In genomic region chr5:136217932-136218381, GRCm38 (mm10) we compare ENCODE assay signal across 29 mouse cellular contexts. TPM values are rescaled to one million over a fixed set of nuclear protein-coding genes. Genes with fewer than 3 reads are reported as not detected.
DNase-seq lines count a peak whose midpoint lies in the region; ATAC-seq lines count a peak whose summit lies in the region.
"Had no signal": no experiment of that assay in that cellular context is flagged by ENCODE, and none has a peak within 500 bp of the region (broad histone marks: within the 10 kb centered on the region; RNA-seq: fewer than 3 reads in every experiment).

No protein-coding gene starts in this region.

- no peak overlapping the region for H3K27ac ChIP-seq in kidney, embryonic 14.5 days (ENCODE audit: low read depth, low read length)
- H3K27ac ChIP-seq: embryonic facial prominence, embryonic 13.5 days; forebrain, embryonic 10.5 days; heart, embryonic 15.5 days; limb, embryonic 13.5 days; liver, embryonic 12.5 days; neural tube, embryonic 15.5 days had no signal

- no peaks in the 10 kb centered on the region for H3K36me3 ChIP-seq in kidney, embryonic 14.5 days (ENCODE audit: control insufficient read depth, insufficient read depth, low read length)
- H3K36me3 ChIP-seq: heart, embryonic 15.5 days; liver, embryonic 12.5 days had no signal

- H3K4me3 ChIP-seq in kidney, embryonic 14.5 days (ENCODE audit: low read length), result no peak overlapping the region
- H3K4me3 ChIP-seq: embryonic facial prominence, embryonic 13.5 days; forebrain, embryonic 10.5 days; heart, embryonic 15.5 days; hindbrain, embryonic 13.5 days; limb, embryonic 13.5 days; liver, embryonic 12.5 days; neural tube, embryonic 15.5 days had no signal

- H3K4me2 ChIP-seq in kidney, embryonic 14.5 days (replicated peaks; ENCODE audit: low read depth, low read length), result no peak overlapping the region
- H3K4me2 ChIP-seq: embryonic facial prominence, embryonic 13.5 days; heart, embryonic 15.5 days; hindbrain, embryonic 13.5 days; limb, embryonic 13.5 days; liver, embryonic 12.5 days; neural tube, embryonic 15.5 days had no signal

- no peak overlapping the region for H3K9ac ChIP-seq in kidney, embryonic 14.5 days (ENCODE audit: low read depth, low read length)
- H3K9ac ChIP-seq: embryonic facial prominence, embryonic 13.5 days; heart, embryonic 15.5 days; hindbrain, embryonic 13.5 days; limb, embryonic 13.5 days; liver, embryonic 12.5 days; neural tube, embryonic 15.5 days had no signal

- no peaks in the 10 kb centered on the region for H3K27me3 ChIP-seq in kidney, embryonic 14.5 days (ENCODE audit: control insufficient read depth, insufficient read depth, low read length)
- H3K27me3 ChIP-seq: embryonic facial prominence, embryonic 13.5 days; heart, embryonic 15.5 days; hindbrain, embryonic 13.5 days; limb, embryonic 13.5 days; liver, embryonic 12.5 days; neural tube, embryonic 15.5 days had no signal

- WGBS in kidney, embryonic 14.5 days, result 78% methylated on average over 4 of the region's 4 CpGs

- no peaks in the 10 kb centered on the region for H3K9me3 ChIP-seq in kidney, embryonic 14.5 days (ENCODE audit: control insufficient read depth, low read length)
- H3K9me3 ChIP-seq: heart, embryonic 15.5 days; hindbrain, embryonic 13.5 days; limb, embryonic 13.5 days; liver, embryonic 12.5 days; neural tube, embryonic 15.5 days had no signal

- no peak for ATAC-seq in kidney, embryonic 14.5 days (ENCODE audit: low FRiP score, low TSS enrichment)
- ATAC-seq in megakaryocyte, adult 5-6 weeks (ENCODE audit: poor library complexity, severe bottlenecking), result peak; percentile 19
- ATAC-seq: activated CD4-positive, CD25-positive, alpha-beta regulatory T cell, adult 4 months; forebrain, embryonic 16.5 days; intestine, embryonic 16.5 days; liver, embryonic 12.5 days had no signal

- H3K4me1 ChIP-seq in kidney, embryonic 14.5 days (ENCODE audit: control insufficient read depth, insufficient read depth, low read length), result no peaks in the 10 kb centered on the region
- H3K4me1 ChIP-seq: embryonic facial prominence, embryonic 13.5 days; forebrain, embryonic 10.5 days; heart, embryonic 15.5 days; limb, embryonic 13.5 days; neural tube, embryonic 15.5 days had no signal

- DNase-seq in kidney, postnatal 10 days, result peak; percentile 4
- peak; percentile 90 for DNase-seq in 416B (ENCODE audit: low read depth)
- peak; percentile 48 for DNase-seq in adipocyte (ENCODE audit: low spot score)
- no peak for DNase-seq in left cerebral cortex, postnatal 10 days (ENCODE audit: extremely low spot score in 1 of 2, low spot score in 2 of 2)
- no peak for DNase-seq in urinary bladder, adult 2 months (ENCODE audit: low spot score)
- DNase-seq in ovary, postnatal 36 days (ENCODE audit: low spot score), result no peak
- DNase-seq: adrenal gland, adult 8-10 months; B cell, adult 2 months; cerebellum, adult 11-12 months; cerebellum, adult 9-11 months; kidney, adult 8-10 months; kidney, postnatal 14 days; layer of hippocampus, adult 9-11 months; lung, postnatal 10 days; midbrain, embryonic 14.5 days; right cerebral cortex, postnatal 4 days; thymus, postnatal 14 days had no signal

- intact Hi-C loops in left cerebral cortex, postnatal 10 days (cut with DNase I), result no loop called here

RNA-seq across cellular contexts. Expression of gene Prkrip1, which starts 19.2 kb away (rescaled TPM):
- 57.5 and 64.5 TPM in 2 replicates for polyA plus RNA-seq in kidney, embryonic 14.5 days (2014; fragmentation: Nextera tagmentation; extraction: Ambion mirVana)
- 8.7 and 15.7 TPM in 2 replicates for total RNA-seq in megakaryocyte, adult 5-6 weeks (2015)
- 46.0 and 50.7 TPM in 2 replicates for total RNA-seq in megakaryocyte, adult 5-6 weeks (2017)
- 10 to 100 TPM; 41.2 to 42.4 TPM for total RNA-seq in left cerebral cortex, postnatal 10 days (2021)
- polyA plus RNA-seq in urinary bladder, adult 2 months (2012; rRNA removed), result 20.8 and 23.3 TPM in 2 replicates

RNA-seq across cellular contexts. Expression of gene Sh2b2, which starts 28.4 kb away (rescaled TPM):
- 5.0 and 5.4 TPM in 2 replicates for polyA plus RNA-seq in kidney, embryonic 14.5 days (2014; fragmentation: Nextera tagmentation; extraction: Ambion mirVana)
- total RNA-seq in megakaryocyte, adult 5-6 weeks (2015), result 28.7 and 32.9 TPM in 2 replicates
- total RNA-seq in megakaryocyte, adult 5-6 weeks (2017), result 13.3 and 15.1 TPM in 2 replicates
- 10 to 100 TPM; 13.4 to 16.3 TPM for total RNA-seq in left cerebral cortex, postnatal 10 days (2021)
- 1.8 and 2.2 TPM in 2 replicates for polyA plus RNA-seq in urinary bladder, adult 2 months (2012; rRNA removed)

RNA-seq across cellular contexts. Expression of gene Orai2, which starts 47.4 kb away (rescaled TPM):
- polyA plus RNA-seq in kidney, embryonic 14.5 days (2014; fragmentation: Nextera tagmentation; extraction: Ambion mirVana), result 5.6 and 6.6 TPM in 2 replicates
- 26.1 and 26.5 TPM in 2 replicates for total RNA-seq in megakaryocyte, adult 5-6 weeks (2015)
- total RNA-seq in megakaryocyte, adult 5-6 weeks (2017), result 42.8 and 48.1 TPM in 2 replicates
- 10 to 100 TPM; 59.8 to 62.6 TPM for total RNA-seq in left cerebral cortex, postnatal 10 days (2021)
- 9.8 and 10.8 TPM in 2 replicates for polyA plus RNA-seq in urinary bladder, adult 2 months (2012; rRNA removed)

Comparison
In these comparisons a context has a peak if more than half of its experiments do, and no peak if none do; other contexts are left out.
1. DNase-seq: peak in kidney, postnatal 10 days (single experiment), 416B (single experiment) and adipocyte (single experiment); none in left cerebral cortex, postnatal 10 days (0 of 2), urinary bladder, adult 2 months (single experiment) and ovary, postnatal 36 days (single experiment).